Mouse (Mus musculus): ENCODE results near the gene Polr3gl. TPM values are rescaled to one million over a fixed set of nuclear protein-coding genes. Genes with fewer than 3 reads are reported as not detected.

Gene Polr3gl
- polyA plus RNA-seq, 1 experiment from 2014 or later, result 18.5 TPM

DNA sequence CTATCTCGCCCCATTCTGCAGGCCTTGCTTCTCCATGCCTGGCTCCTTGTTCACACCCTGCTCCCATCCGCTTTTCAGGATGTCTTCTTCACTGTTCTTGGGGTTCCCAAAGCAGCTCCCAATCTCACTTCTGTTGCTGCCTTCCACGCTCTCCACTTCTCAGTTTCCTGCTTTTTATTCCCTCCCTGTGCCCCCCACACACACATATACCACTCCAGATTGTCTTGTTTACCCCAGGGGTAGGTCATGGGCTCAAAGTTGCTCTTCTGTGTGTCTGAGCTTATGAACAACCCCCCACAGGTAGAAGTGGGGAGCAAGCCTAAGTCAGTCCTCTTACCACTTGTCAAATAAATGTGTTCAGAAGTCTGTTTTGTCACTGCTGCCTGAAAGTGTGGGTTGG, 5.4 kb upstream of the Polr3gl start:
- no peak overlapping the region for H3K9ac ChIP-seq
- H3K27ac ChIP-seq, result no peak overlapping the region
- no peak for ATAC-seq (ENCODE audit: low FRiP score)
- no peak overlapping the region for H3K4me2 ChIP-seq (replicated peaks)
- H3K9me3 ChIP-seq (ENCODE audit: control insufficient read depth, low read length), result no peaks in the 10 kb centered on the region
- DNase-seq (ENCODE audit: low spot score), result no peak
- H3K36me3 ChIP-seq (replicated peaks; ENCODE audit: control insufficient read depth, insufficient read depth), result no peaks in the 10 kb centered on the region
- H3K4me1 ChIP-seq (replicated peaks; ENCODE audit: control insufficient read depth, insufficient read depth, low read length), result peaks cover 57% of the 10 kb centered on the region
- no peaks in the 10 kb centered on the region for H3K27me3 ChIP-seq (ENCODE audit: control insufficient read depth, insufficient read depth, low read length)
- 59% methylated on average over 3 of the region's 3 CpGs for WGBS
- no peak overlapping the region for H3K4me3 ChIP-seq (replicated peaks; ENCODE audit: low read length)

DNA sequence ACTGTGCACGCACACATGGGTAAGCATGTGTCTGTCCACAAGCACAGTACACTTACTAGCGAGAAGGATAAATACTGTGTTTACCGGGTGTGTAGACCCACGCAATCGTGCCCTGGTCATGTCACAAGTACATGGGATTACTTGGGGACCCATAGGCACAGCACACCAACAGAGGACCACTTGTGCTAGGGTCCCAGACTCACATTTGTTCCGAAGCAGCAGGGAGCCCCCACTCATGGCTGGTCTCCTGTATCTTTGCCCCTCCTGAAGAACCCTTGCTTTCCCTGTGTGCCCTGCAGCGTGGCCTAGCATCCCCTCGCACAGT, 5.0 kb upstream of the Polr3gl start:
- no peak for ATAC-seq (ENCODE audit: low FRiP score)
- Histone ChIP-seq H3K4me3 (replicated peaks; ENCODE audit: low read length) (peak overlapping the region; percentile 49), H3K27ac (no peak overlapping the region), H3K27me3 (ENCODE audit: control insufficient read depth, insufficient read depth, low read length) (no peaks in the 10 kb centered on the region), H3K4me2 (replicated peaks) (peak overlapping the region; percentile 92), H3K9me3 (ENCODE audit: control insufficient read depth, low read length) (no peaks in the 10 kb centered on the region), H3K36me3 (replicated peaks; ENCODE audit: control insufficient read depth, insufficient read depth) (no peaks in the 10 kb centered on the region), H3K4me1 (replicated peaks; ENCODE audit: control insufficient read depth, insufficient read depth, low read length) (peaks cover 53% of the 10 kb centered on the region), H3K9ac (no peak overlapping the region)
- DNase-seq (ENCODE audit: low spot score), result no peak
- WGBS, result 45% methylated on average over 8 of the region's 8 CpGs

DNA sequence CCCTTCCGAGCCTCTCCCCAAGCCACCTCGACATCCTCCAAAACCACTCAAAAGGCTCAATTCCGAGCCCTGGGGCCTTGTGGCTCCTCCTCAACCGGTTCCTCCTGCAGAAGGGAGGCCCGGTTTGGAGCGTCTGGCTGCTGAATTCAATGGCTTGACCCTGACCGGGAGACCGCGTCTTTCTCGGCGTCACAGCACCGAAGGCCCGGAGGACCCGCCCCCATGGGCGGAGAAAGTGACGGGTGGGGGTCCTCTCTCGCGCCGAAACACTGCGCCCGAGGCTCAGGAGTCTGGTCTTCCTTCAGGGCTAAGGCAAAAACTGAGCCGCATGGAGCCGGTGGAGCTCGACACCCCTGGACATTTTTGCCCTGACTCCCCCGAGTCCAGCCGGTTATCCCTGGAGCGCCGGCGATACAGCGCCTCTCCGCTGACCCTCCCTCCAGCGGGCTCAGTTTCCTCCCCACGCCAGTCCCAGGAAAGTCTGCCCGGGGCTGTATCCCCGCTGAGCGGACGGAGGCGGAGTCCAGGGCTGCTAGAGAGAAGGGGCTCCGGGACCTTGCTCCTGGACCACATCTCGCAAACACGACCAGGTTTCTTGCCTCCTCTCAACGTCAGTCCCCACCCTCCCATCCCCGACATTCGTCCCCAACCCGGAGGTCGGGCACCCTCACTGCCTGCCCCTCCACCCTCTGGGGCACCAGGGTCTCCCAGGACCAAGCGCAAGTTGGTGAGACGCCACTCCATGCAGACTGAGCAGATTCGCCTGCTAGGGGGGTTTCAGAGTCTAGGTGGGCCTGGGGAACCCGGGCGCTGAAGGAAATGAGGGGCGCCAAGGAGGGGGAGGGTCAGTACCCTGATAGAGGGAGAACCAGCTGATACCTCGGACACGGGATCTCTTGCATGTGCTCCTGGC, 4.4 kb upstream of the Polr3gl start:
- ATAC-seq (ENCODE audit: low FRiP score), result no peak
- Histone ChIP-seq H3K4me1 (replicated peaks; ENCODE audit: control insufficient read depth, insufficient read depth, low read length) (peaks cover 47% of the 10 kb centered on the region), H3K27ac (peak overlapping the region; percentile 27), H3K36me3 (replicated peaks; ENCODE audit: control insufficient read depth, insufficient read depth) (no peaks in the 10 kb centered on the region), H3K27me3 (ENCODE audit: control insufficient read depth, insufficient read depth, low read length) (no peaks in the 10 kb centered on the region), H3K4me2 (replicated peaks) (peak overlapping the region; percentile 92), H3K9me3 (ENCODE audit: control insufficient read depth, low read length) (no peaks in the 10 kb centered on the region), H3K9ac (peak overlapping the region; percentile 76), H3K4me3 (replicated peaks; ENCODE audit: low read length) (peak overlapping the region; percentile 49)
- WGBS, result under 1% methylated on average over 53 of the region's 54 CpGs
- DNase-seq (ENCODE audit: low spot score), result peak; percentile 62

GRCm38 (mm10) chr3:96597435-96597891, 3.5 kb upstream of the Polr3gl start:
- ATAC-seq (ENCODE audit: low FRiP score) (no peak), DNase-seq (ENCODE audit: low spot score) (peak; percentile 49)
- peak overlapping the region; percentile 27 for H3K27ac ChIP-seq
- H3K9me3 ChIP-seq (ENCODE audit: control insufficient read depth, low read length), result no peaks in the 10 kb centered on the region
- H3K4me1 ChIP-seq (replicated peaks; ENCODE audit: control insufficient read depth, insufficient read depth, low read length), result peaks cover 47% of the 10 kb centered on the region
- H3K36me3 ChIP-seq (replicated peaks; ENCODE audit: control insufficient read depth, insufficient read depth), result no peaks in the 10 kb centered on the region
- H3K9ac ChIP-seq, result peak overlapping the region; percentile 76
- H3K27me3 ChIP-seq (ENCODE audit: control insufficient read depth, insufficient read depth, low read length), result no peaks in the 10 kb centered on the region
- under 1% methylated on average over 35 of the region's 40 CpGs for WGBS
- H3K4me3 ChIP-seq (replicated peaks; ENCODE audit: low read length), result peak overlapping the region; percentile 49
- H3K4me2 ChIP-seq (replicated peaks), result peak overlapping the region; percentile 92

DNA sequence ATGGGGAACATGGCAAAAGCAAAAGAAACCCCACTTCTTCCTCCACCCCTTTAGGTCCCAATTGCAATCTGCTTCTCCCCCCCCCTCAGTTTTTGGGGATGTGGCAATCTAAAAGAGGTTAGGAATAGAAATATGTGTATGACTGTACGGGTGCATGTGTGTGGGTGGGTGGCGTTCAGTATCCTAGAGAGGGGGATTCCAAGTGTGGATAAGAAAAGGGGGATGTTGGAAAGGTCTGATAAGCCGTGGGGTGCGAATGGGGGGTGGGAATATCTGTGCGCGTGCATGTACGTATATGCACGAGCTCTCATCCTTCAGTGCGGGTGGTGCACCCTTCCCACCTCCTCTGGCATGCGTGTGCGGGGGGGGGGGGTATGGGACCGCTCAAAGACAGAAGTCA, 2.9 kb upstream of the Polr3gl start:
- peak overlapping the region; percentile 92 for H3K4me2 ChIP-seq (replicated peaks)
- ATAC-seq (ENCODE audit: low FRiP score) (no peak), DNase-seq (ENCODE audit: low spot score) (peak; percentile 32)
- no peaks in the 10 kb centered on the region for H3K36me3 ChIP-seq (replicated peaks; ENCODE audit: control insufficient read depth, insufficient read depth)
- peaks cover 46% of the 10 kb centered on the region for H3K4me1 ChIP-seq (replicated peaks; ENCODE audit: control insufficient read depth, insufficient read depth, low read length)
- peak overlapping the region; percentile 76 for H3K9ac ChIP-seq
- under 1% methylated on average over 11 of the region's 12 CpGs for WGBS
- peak overlapping the region; percentile 27 for H3K27ac ChIP-seq
- no peaks in the 10 kb centered on the region for H3K9me3 ChIP-seq (ENCODE audit: control insufficient read depth, low read length)
- H3K27me3 ChIP-seq (ENCODE audit: control insufficient read depth, insufficient read depth, low read length), result no peaks in the 10 kb centered on the region
- H3K4me3 ChIP-seq (replicated peaks; ENCODE audit: low read length), result peak overlapping the region; percentile 49

DNA sequence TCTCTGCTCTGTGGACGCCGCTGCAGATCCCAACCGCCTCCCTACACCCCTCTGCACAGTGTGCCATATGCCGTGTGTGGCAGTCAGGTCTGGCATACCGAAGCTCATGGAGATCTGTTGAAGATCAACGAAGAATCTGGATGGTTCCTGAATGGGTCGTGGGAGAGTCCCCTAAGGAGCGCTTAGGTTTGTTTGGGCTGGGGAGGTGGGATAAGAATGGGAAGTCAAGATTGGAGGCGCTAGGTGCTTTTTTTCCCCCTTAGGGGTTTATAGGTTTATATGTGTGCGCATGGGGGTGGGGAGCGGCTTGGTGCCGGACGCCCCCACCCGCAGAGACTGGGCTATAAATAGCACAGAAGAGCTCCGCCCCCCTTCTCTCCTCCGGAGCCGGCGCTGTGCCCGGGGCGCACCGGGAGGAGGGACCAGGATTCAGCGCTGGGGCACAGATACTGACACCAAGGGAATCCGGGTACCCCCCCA, 2.3 kb upstream of the Polr3gl start, which contains the start of gene Ankrd34a:
TSS of gene Ankrd34a (plus strand) at position 409 of the 480 bp plus-strand sequence.
- Histone ChIP-seq H3K9ac (peak within 1 kb of the TSS; percentile 76), H3K4me3 (replicated peaks; ENCODE audit: low read length) (peak within 1 kb of the TSS; percentile 49), H3K9me3 (ENCODE audit: control insufficient read depth, low read length) (no peaks in the 10 kb centered on the region), H3K4me1 (replicated peaks; ENCODE audit: control insufficient read depth, insufficient read depth, low read length) (peaks cover 46% of the 10 kb centered on the region), H3K27ac (peak within 1 kb of the TSS; percentile 27), H3K36me3 (replicated peaks; ENCODE audit: control insufficient read depth, insufficient read depth) (no peaks in the 10 kb centered on the region), H3K4me2 (replicated peaks) (peak within 1 kb of the TSS; percentile 92), H3K27me3 (ENCODE audit: control insufficient read depth, insufficient read depth, low read length) (no peaks in the 10 kb centered on the region)
- DNase-seq (ENCODE audit: low spot score) (peak; percentile 56), ATAC-seq (ENCODE audit: low FRiP score) (no peak)
- under 1% methylated on average over 23 of the region's 23 CpGs for WGBS

- H3K36me3 ChIP-seq (replicated peaks; ENCODE audit: control insufficient read depth, insufficient read depth), result no peaks in the 10 kb centered on the region
- no peaks in the 10 kb centered on the region for H3K9me3 ChIP-seq (ENCODE audit: control insufficient read depth, low read length)
- H3K27ac ChIP-seq, result 0 out of 2 replicates have a peak overlapping the region, but pooled peaks have one; percentile 27
- no peak for ATAC-seq (ENCODE audit: low FRiP score)
- 19% methylated on average over 6 of the region's 6 CpGs for WGBS
- no peaks in the 10 kb centered on the region for H3K27me3 ChIP-seq (ENCODE audit: control insufficient read depth, insufficient read depth, low read length)
- peak overlapping the region; percentile 49 for H3K4me3 ChIP-seq (replicated peaks; ENCODE audit: low read length)
- H3K4me2 ChIP-seq (replicated peaks), result peak overlapping the region; percentile 92
- peaks cover 46% of the 10 kb centered on the region for H3K4me1 ChIP-seq (replicated peaks; ENCODE audit: control insufficient read depth, insufficient read depth, low read length)
- DNase-seq (ENCODE audit: low spot score), result no peak
- H3K9ac ChIP-seq, result peak overlapping the region; percentile 76
Measured at GRCm38 (mm10) chr3:96595661-96596060, 1.7 kb upstream of the Polr3gl start.

- Histone ChIP-seq H3K27me3 (ENCODE audit: control insufficient read depth, insufficient read depth, low read length) (no peaks in the 10 kb centered on the region), H3K27ac (no peak overlapping the region), H3K9ac (no peak overlapping the region), H3K4me2 (replicated peaks) (no peak overlapping the region), H3K9me3 (ENCODE audit: control insufficient read depth, low read length) (no peaks in the 10 kb centered on the region), H3K4me3 (replicated peaks; ENCODE audit: low read length) (no peak overlapping the region), H3K36me3 (replicated peaks; ENCODE audit: control insufficient read depth, insufficient read depth) (no peaks in the 10 kb centered on the region), H3K4me1 (replicated peaks; ENCODE audit: control insufficient read depth, insufficient read depth, low read length) (peaks cover 40% of the 10 kb centered on the region)
- no peak for DNase-seq (ENCODE audit: low spot score)
- no peak for ATAC-seq (ENCODE audit: low FRiP score)
- 64% methylated on average over 5 of the region's 5 CpGs for WGBS
Measured at GRCm38 (mm10) chr3:96594851-96595250, 870 bp upstream of the Polr3gl start.

DNA sequence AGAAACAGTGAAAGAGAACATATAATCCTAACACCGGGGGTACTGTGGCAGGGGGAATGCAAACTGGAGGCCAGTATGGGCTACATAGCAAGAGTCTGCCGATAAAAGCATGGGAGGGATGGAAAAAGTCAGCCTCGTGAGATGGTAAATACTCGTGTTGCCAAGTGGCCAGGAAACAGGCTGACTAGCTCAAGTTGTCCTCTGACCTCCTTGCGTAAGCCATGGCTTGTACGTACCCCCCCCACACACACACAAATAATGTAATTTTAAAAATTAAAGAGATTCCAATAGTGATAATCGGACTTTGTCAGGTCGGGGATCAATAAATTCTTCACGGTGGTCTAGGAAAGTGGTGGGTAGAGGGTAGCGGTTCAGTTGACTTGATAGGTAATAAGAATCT, 607 bp downstream of the Polr3gl start:
- Histone ChIP-seq H3K36me3 (replicated peaks; ENCODE audit: control insufficient read depth, insufficient read depth) (no peaks in the 10 kb centered on the region), H3K27me3 (ENCODE audit: control insufficient read depth, insufficient read depth, low read length) (no peaks in the 10 kb centered on the region), H3K4me2 (replicated peaks) (peak overlapping the region; percentile 71), H3K9me3 (ENCODE audit: control insufficient read depth, low read length) (no peaks in the 10 kb centered on the region), H3K4me3 (replicated peaks; ENCODE audit: low read length) (peak overlapping the region; percentile 57), H3K27ac (peak overlapping the region; percentile 80), H3K4me1 (replicated peaks; ENCODE audit: control insufficient read depth, insufficient read depth, low read length) (peaks cover 33% of the 10 kb centered on the region), H3K9ac (peak overlapping the region; percentile 68)
- under 1% methylated on average over 10 of the region's 10 CpGs for WGBS
- ATAC-seq (ENCODE audit: low FRiP score) (no peak), DNase-seq (ENCODE audit: low spot score) (peak; percentile 37)
